ENCODE assay signal across 14 mouse cellular contexts in the genomic region with DNA sequence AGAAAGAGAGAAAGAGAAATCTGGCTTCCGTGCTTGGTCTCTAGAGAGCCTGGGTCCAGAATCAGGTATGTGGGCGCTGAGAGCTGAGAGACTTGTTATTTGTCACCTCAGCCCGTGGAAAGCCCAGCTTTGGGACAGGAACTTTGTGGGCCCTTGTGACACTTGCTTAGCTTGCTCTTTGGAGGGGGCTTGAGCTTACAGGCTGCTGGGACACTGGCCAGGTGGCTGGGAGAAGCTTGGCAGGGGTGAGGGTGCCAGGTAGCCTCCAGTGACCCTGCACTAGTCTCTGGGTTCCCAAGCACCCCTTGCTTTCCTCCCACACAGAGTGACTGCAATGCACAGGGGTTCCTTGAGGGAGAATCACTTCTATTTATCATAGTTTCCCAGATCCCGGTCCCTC.
"Had no signal": no experiment of that assay in that cellular context is flagged by ENCODE, and none has a peak within 500 bp of the region (broad histone marks: within the 10 kb centered on the region; RNA-seq: fewer than 3 reads in every experiment).

No protein-coding gene starts in this region.

- DNase-seq: kidney, adult 8-10 months; kidney, postnatal 36 days; layer of hippocampus, adult 9-11 months; layer of hippocampus, postnatal 36 days; liver; liver, embryonic 13.5 days; liver, postnatal 0 days; retina, postnatal 1 day; thymus, postnatal 36 days had no signal

- H3K9me3 ChIP-seq: limb, embryonic 12.5 days; liver, embryonic 13.5 days; midbrain, embryonic 10.5 days; midbrain, embryonic 15.5 days; neural tube, embryonic 13.5 days had no signal

- H3K27ac ChIP-seq: kidney, postnatal 0 days; limb, embryonic 12.5 days; liver, embryonic 13.5 days; midbrain, embryonic 10.5 days; midbrain, embryonic 15.5 days; neural tube, embryonic 13.5 days had no signal

- ATAC-seq: liver, postnatal 0 days; midbrain, embryonic 15.5 days had no signal

- H3K4me3 ChIP-seq: limb, embryonic 12.5 days; liver, embryonic 13.5 days; midbrain, embryonic 10.5 days; midbrain, embryonic 15.5 days; neural tube, embryonic 13.5 days had no signal

- H3K4me2 ChIP-seq: limb, embryonic 12.5 days; liver, embryonic 13.5 days; midbrain, embryonic 15.5 days; neural tube, embryonic 13.5 days had no signal

- H3K27me3 ChIP-seq: limb, embryonic 12.5 days; liver, embryonic 13.5 days; midbrain, embryonic 15.5 days had no signal

- H3K36me3 ChIP-seq: limb, embryonic 12.5 days; liver, embryonic 13.5 days; midbrain, embryonic 10.5 days; midbrain, embryonic 15.5 days; neural tube, embryonic 13.5 days had no signal

- H3K9ac ChIP-seq: limb, embryonic 12.5 days; liver, embryonic 13.5 days; liver, postnatal 0 days; midbrain, embryonic 15.5 days; neural tube, embryonic 13.5 days had no signal
